Mouse (Mus musculus): ENCODE results near the gene A730071L15Rik. TPM values are rescaled to one million over a fixed set of nuclear protein-coding genes. Genes with fewer than 3 reads are reported as not detected.

A730071L15Rik gene
- polyA plus RNA-seq, 1 experiment from 2014 or later = 0.31 TPM

DNA sequence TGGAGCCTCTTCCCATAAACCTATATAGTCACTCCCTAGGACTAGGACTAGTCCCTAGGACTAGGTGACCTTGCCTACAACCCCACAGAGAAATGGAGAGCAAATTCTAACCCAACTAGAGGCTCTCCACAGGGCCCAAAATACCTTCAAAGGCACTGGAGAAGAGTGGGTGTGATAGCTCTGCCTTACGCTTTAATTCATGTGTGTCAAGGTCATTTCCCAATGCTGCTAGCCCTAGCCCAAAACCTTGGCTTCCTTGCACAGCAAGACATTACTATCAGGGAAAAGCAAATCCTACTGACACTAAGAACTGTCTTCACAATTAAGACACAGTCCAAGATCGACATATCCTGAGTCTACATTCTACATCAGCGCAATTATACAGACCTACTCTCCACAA lies 36.8 kb upstream of the A730071L15Rik start:
- Histone ChIP-seq H3K4me1 (replicated peaks; ENCODE audit: control insufficient read depth, insufficient read depth, low read length) (no peaks in the 10 kb centered on the region), H3K27ac (no peak overlapping the region), H3K4me3 (replicated peaks; ENCODE audit: low read length) (no peak overlapping the region), H3K9me3 (ENCODE audit: control insufficient read depth, low read length) (no peaks in the 10 kb centered on the region), H3K36me3 (replicated peaks; ENCODE audit: control insufficient read depth, insufficient read depth) (no peaks in the 10 kb centered on the region), H3K4me2 (replicated peaks) (no peak overlapping the region), H3K27me3 (ENCODE audit: control insufficient read depth, insufficient read depth, low read length) (no peaks in the 10 kb centered on the region), H3K9ac (no peak overlapping the region)
- ATAC-seq (ENCODE audit: low FRiP score) (no peak), DNase-seq (ENCODE audit: low spot score) (no peak)
- 95% methylated on average over 3 of the region's 3 CpGs for WGBS

DNA sequence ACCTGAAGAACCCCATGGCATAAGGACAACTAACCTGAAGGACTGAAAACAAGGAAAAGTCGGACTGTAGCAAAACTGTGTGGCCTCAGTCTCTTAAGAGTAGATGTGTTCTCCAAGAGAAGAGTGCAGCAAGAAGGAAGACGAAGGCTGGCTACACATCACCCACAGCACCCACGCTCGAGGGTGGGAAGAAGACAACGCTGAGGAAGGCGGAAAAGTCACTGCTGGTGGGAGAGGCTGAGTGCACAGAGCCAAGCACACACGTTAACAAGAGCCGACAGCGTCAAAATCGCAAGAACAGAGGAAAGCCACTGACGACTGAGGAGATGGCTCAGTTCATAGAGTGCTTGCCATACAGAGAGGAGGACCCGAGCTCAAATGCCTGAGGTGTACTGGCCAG lies 36.1 kb upstream of the A730071L15Rik start:
- Histone ChIP-seq H3K27ac (no peak overlapping the region), H3K36me3 (replicated peaks; ENCODE audit: control insufficient read depth, insufficient read depth) (no peaks in the 10 kb centered on the region), H3K4me2 (replicated peaks) (no peak overlapping the region), H3K27me3 (ENCODE audit: control insufficient read depth, insufficient read depth, low read length) (no peaks in the 10 kb centered on the region), H3K4me3 (replicated peaks; ENCODE audit: low read length) (no peak overlapping the region), H3K4me1 (replicated peaks; ENCODE audit: control insufficient read depth, insufficient read depth, low read length) (no peaks in the 10 kb centered on the region), H3K9ac (no peak overlapping the region), H3K9me3 (ENCODE audit: control insufficient read depth, low read length) (no peaks in the 10 kb centered on the region)
- DNase-seq (ENCODE audit: low spot score) = no peak
- ATAC-seq (ENCODE audit: low FRiP score) = no peak
- WGBS = 94% methylated on average over 12 of the region's 12 CpGs

DNA sequence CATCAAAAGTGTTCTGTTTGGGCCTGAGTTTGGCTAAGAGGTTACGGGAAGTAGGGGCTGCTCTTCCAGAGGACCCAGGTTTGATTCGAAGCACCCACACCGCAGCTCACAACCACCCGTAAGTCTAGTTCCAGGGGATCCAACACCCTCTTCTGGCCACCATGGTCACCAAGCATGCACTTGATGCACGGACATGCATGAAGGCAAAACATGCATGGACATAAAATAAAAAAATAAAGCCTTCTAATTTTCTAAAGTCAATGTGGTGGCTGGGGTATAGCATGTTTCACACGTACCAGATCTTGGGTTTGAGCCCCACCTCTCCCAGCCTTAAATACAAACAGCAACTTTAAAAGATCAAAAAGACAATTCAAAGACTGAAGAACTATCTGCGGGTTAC lies 35.0 kb upstream of the A730071L15Rik start:
- no peaks in the 10 kb centered on the region for H3K27me3 ChIP-seq (ENCODE audit: control insufficient read depth, insufficient read depth, low read length)
- no peaks in the 10 kb centered on the region for H3K36me3 ChIP-seq (replicated peaks; ENCODE audit: control insufficient read depth, insufficient read depth)
- H3K9me3 ChIP-seq (ENCODE audit: control insufficient read depth, low read length) = no peaks in the 10 kb centered on the region
- no peak overlapping the region for H3K9ac ChIP-seq
- 95% methylated on average over 7 of the region's 7 CpGs for WGBS
- DNase-seq (ENCODE audit: low spot score) (no peak), ATAC-seq (ENCODE audit: low FRiP score) (no peak)
- no peaks in the 10 kb centered on the region for H3K4me1 ChIP-seq (replicated peaks; ENCODE audit: control insufficient read depth, insufficient read depth, low read length)
- no peak overlapping the region for H3K4me2 ChIP-seq (replicated peaks)
- no peak overlapping the region for H3K4me3 ChIP-seq (replicated peaks; ENCODE audit: low read length)
- no peak overlapping the region for H3K27ac ChIP-seq

DNA sequence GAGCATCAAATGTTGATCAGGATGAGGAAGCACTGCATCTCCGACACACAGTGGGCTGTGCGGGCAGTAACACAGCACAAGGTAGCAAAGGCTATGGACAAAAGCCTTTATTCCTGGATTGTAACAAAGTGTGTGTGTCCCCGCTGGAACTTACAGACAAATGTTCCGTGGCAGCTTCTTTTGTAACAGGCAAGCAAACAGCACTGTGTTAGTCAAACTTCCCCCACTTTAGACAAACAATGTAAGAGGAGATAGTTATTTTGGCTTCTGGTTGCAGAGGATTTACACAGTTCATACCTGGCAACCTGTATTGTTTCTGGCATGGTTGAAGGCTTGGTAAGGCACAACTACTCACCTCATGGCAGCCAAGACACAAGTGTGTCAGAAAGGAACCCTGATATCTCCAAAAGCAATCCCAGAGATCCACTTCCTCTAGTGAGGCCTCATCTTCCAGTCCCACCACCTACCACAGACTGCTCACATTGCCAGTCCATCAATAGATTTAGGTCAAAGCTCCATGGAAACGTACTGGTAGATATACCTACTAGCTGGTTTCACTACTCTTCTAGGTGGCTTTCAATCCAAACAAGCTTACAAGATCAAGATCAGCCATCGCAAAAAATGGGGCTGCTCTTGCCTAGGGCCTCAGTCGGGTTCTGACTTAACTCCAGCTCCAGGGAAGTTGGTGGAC lies 34.3 kb upstream of the A730071L15Rik start:
- Histone ChIP-seq H3K4me2 (replicated peaks) (no peak overlapping the region), H3K27ac (no peak overlapping the region), H3K36me3 (replicated peaks; ENCODE audit: control insufficient read depth, insufficient read depth) (no peaks in the 10 kb centered on the region), H3K27me3 (ENCODE audit: control insufficient read depth, insufficient read depth, low read length) (no peaks in the 10 kb centered on the region), H3K9ac (no peak overlapping the region), H3K4me3 (replicated peaks; ENCODE audit: low read length) (no peak overlapping the region), H3K4me1 (replicated peaks; ENCODE audit: control insufficient read depth, insufficient read depth, low read length) (no peaks in the 10 kb centered on the region), H3K9me3 (ENCODE audit: control insufficient read depth, low read length) (no peaks in the 10 kb centered on the region)
- 89% methylated on average over 7 of the region's 7 CpGs for WGBS
- DNase-seq (ENCODE audit: low spot score) = no peak
- no peak for ATAC-seq (ENCODE audit: low FRiP score)

DNA sequence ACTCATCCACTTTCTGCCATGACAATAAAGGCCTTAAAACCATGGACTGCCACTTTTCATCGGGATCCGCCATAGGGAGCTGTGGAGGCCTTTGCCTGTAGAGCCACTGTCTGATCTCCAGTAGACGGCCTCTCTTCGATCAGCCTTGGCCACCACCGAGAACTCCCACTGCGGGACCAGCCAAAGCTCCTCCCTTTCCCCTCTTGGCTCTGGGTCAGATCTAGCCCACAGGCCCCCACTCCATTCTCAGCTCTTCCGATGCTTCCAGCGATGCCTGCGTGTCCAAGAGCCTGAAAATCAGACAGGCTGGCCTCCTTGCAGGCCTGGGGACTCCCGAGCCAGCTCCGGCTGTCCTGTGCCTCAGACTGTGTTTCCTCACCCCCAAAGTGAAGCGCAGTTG lies 33.5 kb upstream of the A730071L15Rik start:
- WGBS = 91% methylated on average over 12 of the region's 12 CpGs
- no peak overlapping the region for H3K27ac ChIP-seq
- no peaks in the 10 kb centered on the region for H3K4me1 ChIP-seq (replicated peaks; ENCODE audit: control insufficient read depth, insufficient read depth, low read length)
- H3K36me3 ChIP-seq (replicated peaks; ENCODE audit: control insufficient read depth, insufficient read depth) = no peaks in the 10 kb centered on the region
- H3K9ac ChIP-seq = no peak overlapping the region
- ATAC-seq (ENCODE audit: low FRiP score) (no peak), DNase-seq (ENCODE audit: low spot score) (no peak)
- no peak overlapping the region for H3K4me3 ChIP-seq (replicated peaks; ENCODE audit: low read length)
- H3K4me2 ChIP-seq (replicated peaks) = no peak overlapping the region
- H3K9me3 ChIP-seq (ENCODE audit: control insufficient read depth, low read length) = no peaks in the 10 kb centered on the region
- H3K27me3 ChIP-seq (ENCODE audit: control insufficient read depth, insufficient read depth, low read length) = no peaks in the 10 kb centered on the region

DNA sequence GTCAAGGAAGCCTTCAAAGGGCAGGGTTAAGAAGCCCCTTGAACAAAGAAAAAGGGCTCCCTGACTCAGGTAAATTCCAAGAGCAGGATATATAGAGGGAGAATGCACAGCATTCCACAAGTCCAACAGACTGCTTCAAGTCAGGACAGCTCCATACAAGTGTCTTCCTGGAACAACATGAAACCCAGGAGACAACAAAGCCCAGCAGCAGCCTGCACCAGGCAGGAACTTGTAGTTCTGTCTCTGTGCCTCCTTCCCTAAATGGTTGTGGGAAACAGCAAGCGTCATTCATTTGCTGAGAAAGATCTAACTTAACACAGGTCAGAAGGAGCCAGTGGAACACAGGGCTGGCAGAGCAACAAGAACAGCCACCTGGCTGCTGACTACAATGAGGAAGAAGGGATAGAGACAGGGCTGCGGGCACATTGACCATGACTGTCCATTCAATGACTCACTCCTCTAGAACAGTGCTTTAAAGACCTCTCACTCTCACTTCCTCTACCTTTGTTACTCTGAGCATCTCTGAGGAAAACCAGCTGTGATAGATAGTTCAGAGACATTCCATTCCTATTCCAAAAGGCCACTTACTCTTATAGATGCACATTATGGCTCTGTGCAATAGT lies 30.7 kb upstream of the A730071L15Rik start:
- no peaks in the 10 kb centered on the region for H3K4me1 ChIP-seq (replicated peaks; ENCODE audit: control insufficient read depth, insufficient read depth, low read length)
- H3K4me2 ChIP-seq (replicated peaks) = no peak overlapping the region
- no peak for DNase-seq (ENCODE audit: low spot score)
- H3K27ac ChIP-seq = no peak overlapping the region
- H3K36me3 ChIP-seq (replicated peaks; ENCODE audit: control insufficient read depth, insufficient read depth) = no peaks in the 10 kb centered on the region
- H3K4me3 ChIP-seq (replicated peaks; ENCODE audit: low read length) = no peak overlapping the region
- no peak for ATAC-seq (ENCODE audit: low FRiP score)
- no peaks in the 10 kb centered on the region for H3K27me3 ChIP-seq (ENCODE audit: control insufficient read depth, insufficient read depth, low read length)
- no peak overlapping the region for H3K9ac ChIP-seq
- H3K9me3 ChIP-seq (ENCODE audit: control insufficient read depth, low read length) = no peaks in the 10 kb centered on the region
- WGBS = 93% methylated on average over 2 of the region's 2 CpGs

DNA sequence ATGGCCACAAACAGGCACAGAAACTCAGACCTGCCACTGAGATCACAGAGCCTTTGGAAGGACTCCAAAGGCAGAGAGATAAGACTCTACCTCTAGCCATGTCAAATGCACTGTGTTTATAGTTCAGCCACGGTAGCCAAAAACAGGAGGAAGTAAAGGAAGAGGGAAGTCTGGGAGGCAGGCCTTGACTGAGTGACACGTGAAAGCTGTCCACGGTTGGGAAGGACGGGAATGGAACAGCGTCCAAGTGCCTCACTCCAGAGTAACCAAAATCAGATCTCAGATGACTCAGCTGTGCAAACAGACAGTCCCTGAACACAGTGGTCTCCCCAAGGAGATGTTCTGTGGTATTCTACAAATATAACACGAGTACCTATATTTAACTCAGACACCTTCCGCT lies 25.1 kb upstream of the A730071L15Rik start:
- Histone ChIP-seq H3K4me1 (replicated peaks; ENCODE audit: control insufficient read depth, insufficient read depth, low read length) (peaks cover 25% of the 10 kb centered on the region), H3K36me3 (replicated peaks; ENCODE audit: control insufficient read depth, insufficient read depth) (no peaks in the 10 kb centered on the region), H3K27me3 (ENCODE audit: control insufficient read depth, insufficient read depth, low read length) (no peaks in the 10 kb centered on the region), H3K9me3 (ENCODE audit: control insufficient read depth, low read length) (no peaks in the 10 kb centered on the region), H3K9ac (no peak overlapping the region), H3K4me3 (replicated peaks; ENCODE audit: low read length) (no peak overlapping the region), H3K4me2 (replicated peaks) (no peak overlapping the region), H3K27ac (no peak overlapping the region)
- WGBS = 75% methylated on average over 7 of the region's 7 CpGs
- no peak for DNase-seq (ENCODE audit: low spot score)
- ATAC-seq (ENCODE audit: low FRiP score) = no peak

DNA sequence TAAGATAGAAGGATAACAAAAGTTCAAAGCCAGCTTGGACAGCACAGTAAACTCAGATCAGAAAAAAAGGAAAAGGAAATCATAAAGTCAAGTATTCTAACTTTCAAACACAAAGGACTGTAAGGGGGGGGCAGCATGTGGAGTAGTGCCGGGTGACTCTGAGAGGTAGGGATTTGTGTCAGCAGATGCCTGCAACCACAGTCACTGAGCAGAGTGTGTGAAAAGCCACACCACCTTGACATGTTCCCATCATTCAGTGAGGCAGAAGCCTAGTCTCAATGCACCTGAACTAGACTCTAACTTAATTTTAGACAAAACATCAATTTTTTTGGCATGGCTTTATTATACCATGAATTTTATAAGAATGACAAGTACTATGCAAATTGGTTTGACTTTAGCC lies 24.3 kb upstream of the A730071L15Rik start:
- 73% methylated on average over 1 of the region's 1 CpGs for WGBS
- no peak for DNase-seq (ENCODE audit: low spot score)

DNA sequence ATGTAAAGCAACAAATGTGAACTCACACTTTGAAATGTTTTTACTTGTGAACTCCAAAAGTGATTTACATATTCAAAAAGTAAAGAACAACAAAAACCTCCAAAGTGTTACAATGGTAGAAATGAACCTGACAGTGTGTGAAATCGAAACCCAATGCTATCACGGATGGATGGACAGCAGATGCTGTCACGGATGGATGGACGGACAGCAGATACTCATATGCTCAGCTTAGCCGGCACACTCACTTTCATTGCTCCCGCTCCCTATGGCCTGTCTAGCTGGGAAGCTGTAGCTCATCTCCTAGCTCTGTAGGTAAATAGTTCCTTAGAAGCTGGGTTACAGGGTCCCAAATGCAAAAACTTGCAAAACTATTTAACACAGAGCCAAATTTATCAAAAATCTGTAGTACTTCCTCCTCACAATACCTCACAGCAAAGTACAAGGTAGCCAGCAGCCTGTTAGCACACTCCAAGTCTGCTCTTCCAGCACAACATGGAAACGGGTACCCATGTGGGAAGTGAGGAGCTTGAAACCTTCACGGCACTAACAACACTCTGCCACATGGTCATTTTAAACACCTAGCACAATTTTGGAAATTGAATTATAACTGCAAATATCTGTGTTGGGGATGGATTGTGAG lies 21.9 kb upstream of the A730071L15Rik start:
- Histone ChIP-seq H3K9ac (no peak overlapping the region), H3K27ac (no peak overlapping the region), H3K4me3 (replicated peaks; ENCODE audit: low read length) (no peak overlapping the region), H3K9me3 (ENCODE audit: control insufficient read depth, low read length) (no peaks in the 10 kb centered on the region), H3K4me2 (replicated peaks) (no peak overlapping the region), H3K27me3 (ENCODE audit: control insufficient read depth, insufficient read depth, low read length) (no peaks in the 10 kb centered on the region), H3K36me3 (replicated peaks; ENCODE audit: control insufficient read depth, insufficient read depth) (no peaks in the 10 kb centered on the region), H3K4me1 (replicated peaks; ENCODE audit: control insufficient read depth, insufficient read depth, low read length) (peaks cover 25% of the 10 kb centered on the region)
- ATAC-seq (ENCODE audit: low FRiP score) (no peak), DNase-seq (ENCODE audit: low spot score) (no peak)
- WGBS = 31% methylated on average over 8 of the region's 8 CpGs

More for the DNA sequence above, 24.3 kb upstream of the A730071L15Rik start:
- H3K36me3 ChIP-seq (replicated peaks; ENCODE audit: control insufficient read depth, insufficient read depth) = no peaks in the 10 kb centered on the region
- no peaks in the 10 kb centered on the region for H3K9me3 ChIP-seq (ENCODE audit: control insufficient read depth, low read length)
- H3K27ac ChIP-seq = no peak overlapping the region
- H3K4me3 ChIP-seq (replicated peaks; ENCODE audit: low read length) = no peak overlapping the region
- no peak for ATAC-seq (ENCODE audit: low FRiP score)
- H3K4me1 ChIP-seq (replicated peaks; ENCODE audit: control insufficient read depth, insufficient read depth, low read length) = peaks cover 25% of the 10 kb centered on the region
- H3K27me3 ChIP-seq (ENCODE audit: control insufficient read depth, insufficient read depth, low read length) = no peaks in the 10 kb centered on the region
- H3K9ac ChIP-seq = no peak overlapping the region
- no peak overlapping the region for H3K4me2 ChIP-seq (replicated peaks)
